Mouse (Mus musculus) intestine, embryonic 14.5 days (tissue): Measurements from ENCODE around the gene Dync1i1. TPM values are rescaled to one million over a fixed set of nuclear protein-coding genes. Genes with fewer than 3 reads are reported as not detected.

Source experiments
- ATAC-seq: fragments of 200-750 bp; cut with Nextera tagmentation; replicated peaks from 2 replicates; pipeline ENCODE4 v1.8.0; 2017; ENCODE audit warnings: low read depth, moderate number of reproducible peaks, moderate TSS enrichment, moderate library complexity; ENCODE audit not compliant: low FRiP score, low TSS enrichment
- DNase-seq: peaks from one replicate; pipeline ENCODE4 v3.0.0-alpha.2; 2018; ENCODE audit warnings: low spot score
- H3K27ac ChIP-seq: fragments of 300-500 bp; sonication (generic); 2 replicates; pipeline ENCODE4 v1.5.1; 2014; ENCODE audit warnings: low read depth, mild to moderate bottlenecking, control low read depth
- H3K27me3 ChIP-seq: fragments of 300-500 bp; sonication (generic); replicated peaks from 2 replicates; pipeline ENCODE4 v1.6.1; 2014; ENCODE audit warnings: low read length, control low read depth; ENCODE audit not compliant: control insufficient read depth, insufficient read depth
- H3K36me3 ChIP-seq: fragments of 300-500 bp; sonication (generic); 2 replicates; pipeline ENCODE4 v1.6.1; 2014; ENCODE audit warnings: low read length, control low read depth; ENCODE audit not compliant: control insufficient read depth, insufficient read depth
- H3K4me1 ChIP-seq: fragments of 300-500 bp; sonication (generic); replicated peaks from 2 replicates; pipeline ENCODE4 v1.6.1; 2014; ENCODE audit warnings: low read length, control low read depth, mixed read lengths; ENCODE audit not compliant: control insufficient read depth, insufficient read depth
- H3K4me2 ChIP-seq: fragments of 300-500 bp; sonication (generic); 2 replicates; pipeline ENCODE4 v1.6.1; 2014; ENCODE audit warnings: low read length
- H3K4me3 ChIP-seq: fragments of 300-500 bp; sonication (generic); 2 replicates; pipeline ENCODE4 v1.5.1; 2014; ENCODE audit warnings: low read depth, low read length, control low read depth, mixed read lengths
- H3K9ac ChIP-seq: fragments of 300-500 bp; sonication (generic); 2 replicates; pipeline ENCODE4 v1.6.1; 2014; ENCODE audit warnings: mild to moderate bottlenecking, low read length
- H3K9me3 ChIP-seq: fragments of 300-500 bp; sonication (generic); 2 replicates; pipeline ENCODE4 v1.6.1; 2016; ENCODE audit warnings: low read length, control low read depth; ENCODE audit not compliant: control insufficient read depth
- WGBS: fragments of 180-500 bp; shearing (Covaris S2); extraction: QIAGEN DNeasy Blood & Tissue Kit; methylation state at CpG from one replicate; pipeline ENCODE4 v1.1.7; 2014; 5-methylcytosine and 5-hydroxymethylcytosine counted together
- polyA plus RNA-seq: library from polyadenylated mRNA; unstranded; fragments of >200 nt; fragmentation: Nextera tagmentation; extraction: Ambion mirVana; gene quantifications from 2 replicates; pipeline ENCODE4 v1.2.1, GENCODE M21; 2014

The Dync1i1 gene
- polyA plus RNA-seq, 1 experiment from 2014 or later, result 0.61 TPM

DNA sequence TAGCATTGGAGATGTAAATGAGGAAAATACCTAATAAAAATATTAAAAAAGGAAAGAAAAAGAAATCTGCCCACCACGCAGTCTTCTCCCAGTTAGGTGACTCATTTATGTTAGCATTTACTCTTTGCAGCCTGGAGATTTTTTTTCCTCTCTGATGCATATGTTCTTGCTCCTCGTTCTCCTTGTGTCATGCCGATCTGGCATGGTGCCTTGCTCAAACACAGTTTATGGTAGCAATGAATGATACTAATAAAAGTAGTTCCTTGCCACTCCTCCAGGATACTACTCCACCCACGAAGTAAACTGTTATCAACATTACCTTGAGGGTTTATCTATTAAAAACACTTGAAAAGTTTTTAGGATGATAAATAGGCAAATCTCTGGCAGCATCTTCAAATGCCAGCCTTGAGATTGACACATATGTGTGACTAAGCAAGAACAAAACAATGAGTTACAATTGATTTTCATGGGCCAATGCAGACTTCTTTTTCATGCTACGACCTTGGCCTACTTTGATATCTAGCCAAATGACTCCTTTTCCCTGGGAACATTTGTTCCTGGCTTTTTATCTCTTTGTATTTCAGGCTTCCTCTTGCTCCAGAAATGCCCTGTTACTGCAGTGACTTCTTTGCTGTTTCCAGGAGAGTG is 68.8 kb downstream of the Dync1i1 start:
- Histone ChIP-seq H3K4me1 (no peaks in the 10 kb centered on the region), H3K9me3 (no peaks in the 10 kb centered on the region), H3K9ac (no peak overlapping the region), H3K27me3 (no peaks in the 10 kb centered on the region), H3K4me2 (no peak overlapping the region), H3K27ac (no peak overlapping the region), H3K4me3 (no peak overlapping the region), H3K36me3 (no peaks in the 10 kb centered on the region)
- ATAC-seq (no peak), DNase-seq (no peak)
- 65% methylated on average over 5 of the region's 5 CpGs for WGBS

DNA sequence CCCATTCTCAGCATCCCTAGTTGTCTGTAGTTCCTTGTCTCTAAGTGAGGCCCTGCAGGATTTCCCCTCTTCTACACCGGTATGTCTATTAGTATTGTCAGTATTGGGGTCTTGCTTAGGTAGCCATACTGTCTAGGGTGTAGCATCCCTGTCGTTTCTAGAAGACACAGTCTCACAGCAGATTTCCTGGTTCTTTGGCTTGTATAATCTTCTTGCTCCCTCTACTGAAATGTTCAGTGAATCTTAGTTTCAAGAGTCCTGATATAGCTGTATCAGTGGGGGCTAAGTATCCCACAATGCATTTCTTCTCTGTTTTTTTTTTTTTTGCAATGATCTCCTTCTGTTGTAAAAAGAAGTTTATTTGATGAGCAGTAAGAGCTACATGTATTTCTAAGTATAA is 69.9 kb downstream of the Dync1i1 start:
- WGBS, result 73% methylated on average over 2 of the region's 2 CpGs
- Histone ChIP-seq H3K36me3 (no peaks in the 10 kb centered on the region), H3K4me2 (no peak overlapping the region), H3K4me1 (no peaks in the 10 kb centered on the region), H3K9me3 (no peaks in the 10 kb centered on the region), H3K27ac (no peak overlapping the region), H3K9ac (no peak overlapping the region), H3K27me3 (no peaks in the 10 kb centered on the region), H3K4me3 (no peak overlapping the region)
- ATAC-seq (no peak), DNase-seq (no peak)

DNA sequence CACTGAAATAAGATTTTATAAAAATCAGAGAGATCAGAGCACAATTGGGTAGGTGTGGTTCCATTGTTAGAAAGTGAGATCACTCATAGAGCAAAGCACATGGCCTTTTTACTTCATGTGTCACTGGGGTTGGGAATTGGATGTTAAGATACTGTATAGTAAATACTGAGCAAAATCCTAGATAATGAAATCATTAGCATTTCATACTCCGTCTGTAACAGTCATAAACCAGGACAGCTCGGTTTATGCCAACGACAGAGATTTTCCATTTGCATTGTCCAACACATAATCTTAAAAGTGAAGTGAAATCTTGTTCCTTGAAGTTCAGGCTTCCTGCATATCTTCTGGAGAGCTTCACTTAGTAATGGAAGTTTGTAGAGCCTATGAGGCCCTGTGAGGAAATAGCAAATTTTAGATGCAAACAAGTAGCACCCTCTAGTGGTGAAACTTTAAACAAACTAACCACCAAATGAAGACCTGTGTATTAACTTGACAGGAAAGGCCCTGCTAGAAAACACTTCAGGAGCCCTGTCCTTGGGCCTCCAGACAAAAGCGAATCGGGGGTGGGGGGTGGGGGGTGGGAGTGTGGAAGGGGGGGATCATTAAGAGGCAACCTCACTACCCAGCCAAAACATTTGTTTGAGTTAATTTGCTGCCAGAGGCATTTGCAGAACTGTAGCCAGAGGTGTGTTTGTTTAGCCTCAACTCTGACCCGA is 76.8 kb downstream of the Dync1i1 start:
- Histone ChIP-seq H3K4me1 (no peaks in the 10 kb centered on the region), H3K4me3 (no peak overlapping the region), H3K27me3 (no peaks in the 10 kb centered on the region), H3K27ac (no peak overlapping the region), H3K4me2 (no peak overlapping the region), H3K9me3 (no peaks in the 10 kb centered on the region), H3K9ac (no peak overlapping the region), H3K36me3 (no peaks in the 10 kb centered on the region)
- DNase-seq, result no peak
- WGBS, result 44% methylated on average over 6 of the region's 6 CpGs
- 0 out of 2 replicates have a peak, but pooled peaks have one; percentile 40 for ATAC-seq

GRCm38 (mm10) chr6:5802840-5803491 is 77.5 kb downstream of the Dync1i1 start:
- ATAC-seq (no peak), DNase-seq (no peak)

DNA sequence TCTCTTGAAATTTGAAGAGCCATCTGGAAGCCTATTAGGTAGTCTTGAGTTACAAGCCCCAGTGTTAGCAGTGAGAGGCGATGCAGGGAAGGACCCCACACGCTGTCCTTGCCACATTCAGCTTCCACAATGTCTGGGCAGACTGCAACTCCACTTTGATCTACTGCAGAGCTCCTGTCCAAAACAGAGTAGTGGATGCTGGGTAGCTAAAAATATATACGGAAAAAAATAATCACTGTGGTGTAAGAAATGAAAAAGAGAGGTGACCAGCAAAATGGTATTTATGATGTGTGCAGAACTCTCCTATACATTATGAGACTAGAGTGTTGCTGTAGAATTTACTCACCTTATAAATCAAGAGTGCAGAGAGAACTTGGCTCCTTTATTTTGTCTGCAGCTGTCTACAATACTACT is 82.6 kb downstream of the Dync1i1 start:
- no peaks in the 10 kb centered on the region for H3K9me3 ChIP-seq
- ATAC-seq (no peak), DNase-seq (peak; percentile 56)
- H3K4me3 ChIP-seq, result no peak overlapping the region
- no peaks in the 10 kb centered on the region for H3K27me3 ChIP-seq
- no peaks in the 10 kb centered on the region for H3K36me3 ChIP-seq
- 30% methylated on average over 3 of the region's 3 CpGs for WGBS
- no peaks in the 10 kb centered on the region for H3K4me1 ChIP-seq
- H3K9ac ChIP-seq, result no peak overlapping the region
- peak overlapping the region; percentile 14; the same call in 1 of the 2 replicates for H3K27ac ChIP-seq
- H3K4me2 ChIP-seq, result no peak overlapping the region

More at GRCm38 (mm10) chr6:5802840-5803491, 77.5 kb downstream of the Dync1i1 start:
- no peak overlapping the region for H3K4me3 ChIP-seq
- H3K36me3 ChIP-seq, result no peaks in the 10 kb centered on the region
- no peaks in the 10 kb centered on the region for H3K4me1 ChIP-seq
- WGBS, result 54% methylated on average over 11 of the region's 11 CpGs
- H3K27ac ChIP-seq, result no peak overlapping the region
- H3K9ac ChIP-seq, result no peak overlapping the region
- no peaks in the 10 kb centered on the region for H3K9me3 ChIP-seq
- no peak overlapping the region for H3K4me2 ChIP-seq
- no peaks in the 10 kb centered on the region for H3K27me3 ChIP-seq

- Histone ChIP-seq H3K27me3 (no peaks in the 10 kb centered on the region), H3K9ac (no peak overlapping the region), H3K4me1 (0 out of 2 replicates have a peak, but pooled peaks cover 3% of the 10 kb centered on the region), H3K36me3 (no peaks in the 10 kb centered on the region), H3K9me3 (no peaks in the 10 kb centered on the region), H3K4me2 (no peak overlapping the region), H3K4me3 (no peak overlapping the region), H3K27ac (no peak overlapping the region)
- WGBS, result 82% methylated on average over 1 of the region's 1 CpGs
- ATAC-seq (no peak), DNase-seq (no peak)
Observed at GRCm38 (mm10) chr6:5812076-5812475, 86.6 kb downstream of the Dync1i1 start.

GRCm38 (mm10) chr6:5819674-5820073 is 94.2 kb downstream of the Dync1i1 start:
- Histone ChIP-seq H3K9ac (no peak overlapping the region), H3K4me2 (no peak overlapping the region), H3K4me1 (0 out of 2 replicates have a peak, but pooled peaks cover 3% of the 10 kb centered on the region), H3K27ac (no peak overlapping the region), H3K36me3 (no peaks in the 10 kb centered on the region), H3K9me3 (no peaks in the 10 kb centered on the region), H3K27me3 (no peaks in the 10 kb centered on the region), H3K4me3 (no peak overlapping the region)
- 58% methylated on average over 3 of the region's 3 CpGs for WGBS
- no peak; the same call in 1 of the 2 replicates for ATAC-seq
- DNase-seq, result no peak

DNA sequence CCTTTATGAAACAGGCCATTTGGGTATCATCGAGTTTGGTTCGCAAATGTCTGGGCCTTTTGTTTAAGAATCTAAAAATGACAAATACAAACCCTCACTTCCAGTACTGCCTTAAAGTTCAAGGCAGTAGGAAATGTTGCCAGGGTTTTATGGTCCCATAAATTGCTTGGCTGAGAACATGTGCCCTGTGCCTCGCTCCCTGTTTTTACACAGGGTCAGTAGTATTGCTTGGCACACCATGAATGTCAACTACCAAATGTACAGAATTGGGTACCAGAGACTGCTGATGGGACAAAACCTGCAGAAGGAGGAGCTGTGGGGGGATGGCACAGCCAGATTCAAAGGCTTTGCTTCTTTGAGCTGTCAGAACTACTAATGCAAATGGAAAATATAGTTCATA is 100.0 kb downstream of the Dync1i1 start:
- Histone ChIP-seq H3K36me3 (no peaks in the 10 kb centered on the region), H3K9me3 (no peaks in the 10 kb centered on the region), H3K4me2 (no peak overlapping the region), H3K4me3 (no peak overlapping the region), H3K4me1 (no peaks in the 10 kb centered on the region), H3K27ac (no peak overlapping the region), H3K9ac (no peak overlapping the region), H3K27me3 (no peaks in the 10 kb centered on the region)
- 65% methylated on average over 3 of the region's 3 CpGs for WGBS
- no peak for DNase-seq
- ATAC-seq, result no peak
